Mouse (Mus musculus) CH12.LX (cell line): ENCODE data around the gene Capn2.

Experiments
- CTCF ChIP-seq, 2 experiments: IDR thresholded peaks in 1 of 2; conservative IDR thresholded peaks in 1 of 2; 2 replicates each; pipeline ENCODE4 v1.5.1; 2011 to 2012; ENCODE audit warnings: low read depth in 2 of 2, low read length in 2 of 2, improper control_type of control experiment in 1 of 2, inconsistent platforms in 1 of 2, mild to moderate bottlenecking in 1 of 2, moderate library complexity in 1 of 2
- EP300 ChIP-seq: IDR thresholded peaks from 2 replicates; pipeline ENCODE4 v1.6.1; 2011; ENCODE audit warnings: low read length, improper control_type of control experiment
- GABPA ChIP-seq: IDR thresholded peaks from 2 replicates; pipeline ENCODE4 v1.6.1; 2012; ENCODE audit warnings: low read depth, low read length, improper control_type of control experiment, inconsistent platforms; ENCODE audit not compliant: insufficient replicate concordance
- KAT2A ChIP-seq: IDR thresholded peaks from 2 replicates; pipeline ENCODE4 v1.6.1; 2012; ENCODE audit warnings: low read length, improper control_type of control experiment, inconsistent platforms; ENCODE audit not compliant: insufficient replicate concordance
- MAZ ChIP-seq: IDR thresholded peaks from 2 replicates; pipeline ENCODE4 v1.6.1; 2012; ENCODE audit warnings: low read depth, mild to moderate bottlenecking, inconsistent platforms, low read length, improper control_type of control experiment, moderate library complexity
- NELFE ChIP-seq: IDR thresholded peaks from 2 replicates; pipeline ENCODE4 v1.6.1; 2011; ENCODE audit warnings: low read depth, low read length, improper control_type of control experiment
- NRF1 ChIP-seq: IDR thresholded peaks from 2 replicates; pipeline ENCODE4 v1.6.1; 2014; ENCODE audit warnings: low read depth, mild to moderate bottlenecking, inconsistent platforms, low read length, improper control_type of control experiment, moderate library complexity
- POLR2A ChIP-seq: IDR thresholded peaks from 2 replicates; pipeline ENCODE4 v1.6.1; 2011; ENCODE audit warnings: low read depth, mild to moderate bottlenecking, improper control_type of control experiment, low read length
- RCOR1 ChIP-seq: conservative IDR thresholded peaks from 2 replicates; pipeline ENCODE4 v1.6.1; 2012; ENCODE audit warnings: low read depth, mild to moderate bottlenecking, inconsistent platforms, low read length, improper control_type of control experiment
- ZC3H11A ChIP-seq: IDR thresholded peaks from 2 replicates; pipeline ENCODE4 v1.6.1; 2012; ENCODE audit warnings: low read depth, mild to moderate bottlenecking, inconsistent platforms, low read length, improper control_type of control experiment
- ZNF384 ChIP-seq: IDR thresholded peaks from 2 replicates; pipeline ENCODE4 v1.6.1; 2012; ENCODE audit warnings: low read depth, low read length, improper control_type of control experiment, inconsistent platforms

DNA sequence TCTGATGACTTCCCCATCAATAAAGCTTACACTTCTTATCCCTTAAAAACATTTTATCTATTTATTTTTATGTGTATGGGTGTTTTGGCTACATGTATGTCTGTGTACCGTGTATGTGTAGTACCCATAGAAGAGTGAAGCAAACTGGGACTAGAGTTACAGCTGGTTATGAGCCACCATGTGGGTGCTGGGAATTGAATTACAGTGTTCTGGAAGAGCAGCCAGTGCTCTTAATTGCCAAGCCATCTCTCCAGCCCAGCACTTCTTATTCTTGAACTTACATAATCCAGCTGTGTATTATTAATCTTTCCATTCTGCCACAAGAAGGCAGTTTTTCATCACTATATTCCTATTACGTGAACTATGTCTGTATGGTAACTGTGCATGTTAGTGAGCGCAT is 97.9 kb downstream of the Capn2 start:
- TF ChIP-seq CTCF (conservative IDR thresholded peaks at IDR 0.05 in 1 of 2, IDR thresholded peaks at IDR 0.05 in 1 of 2; ENCODE audit: low read depth in 2 of 2, low read length in 2 of 2) (no peak), EP300 (no peak), NRF1 (no peak), GABPA (no peak), ZC3H11A (no peak), NELFE (no peak), ZNF384 (no peak), RCOR1 (no peak), POLR2A (no peak), MAZ (no peak), KAT2A (no peak)
